Mouse (Mus musculus): ENCODE data around the gene Piezo1.
A peak's percentile ranks its signal among the peaks of the same experiment; 100 is the strongest.

GRCm38 (mm10) chr8:122451161-122451703 is 99.9 kb downstream of the Piezo1 start:
- TF ChIP-seq TCF12 (IDR thresholded peaks at IDR 0.05; ENCODE audit: insufficient read depth, poor library complexity, severe bottlenecking) (no peak), POLR2A (IDR thresholded peaks at IDR 0.05; ENCODE audit: insufficient read length, low read depth) (no peak), USF1 (IDR thresholded peaks at IDR 0.05; ENCODE audit: low read depth) (no peak), TCF3 (IDR thresholded peaks at IDR 0.05; ENCODE audit: insufficient read length, low read depth) (no peak), MAX (IDR thresholded peaks at IDR 0.05; ENCODE audit: low read depth) (no peak), POLR2AphosphoS2 (IDR thresholded peaks at IDR 0.05; ENCODE audit: insufficient read length, low read depth) (no peak), E2F4 (IDR thresholded peaks at IDR 0.05; ENCODE audit: insufficient read depth) (no peak), SRF (IDR thresholded peaks at IDR 0.05; ENCODE audit: control insufficient read depth, insufficient read length, low read depth) (no peak), MYOG (IDR thresholded peaks at IDR 0.05; ENCODE audit: control insufficient read depth in 1 of 3, insufficient read depth in 1 of 3, insufficient read length in 2 of 3, low read depth in 2 of 3) (peak in 2 of 3 experiments; percentile 49 to 52), MYOD1 (IDR thresholded peaks at IDR 0.05; ENCODE audit: control insufficient read depth in 1 of 3, insufficient read length in 2 of 3, low read depth in 2 of 3) (peak in 2 of 3 experiments; percentile 30 to 47), CEBPB (IDR thresholded peaks at IDR 0.05; ENCODE audit: insufficient read depth, poor library complexity, severe bottlenecking) (no peak), REST (IDR thresholded peaks at IDR 0.05; ENCODE audit: insufficient read depth, insufficient read length) (no peak)

Measured in myocyte (in vitro differentiated cells).